Mouse (Mus musculus) spleen, adult 2 months (tissue): ENCODE results near the gene Usf1.

Source experiments
- CTCF ChIP-seq: fragments of 200-500 bp; IDR thresholded peaks from 2 replicates; pipeline ENCODE4 v1.5.1; 2011; ENCODE audit warnings: mild to moderate bottlenecking, inconsistent platforms; ENCODE audit not compliant: insufficient read depth, insufficient read length, insufficient replicate concordance; ENCODE audit errors: extremely low read depth
- POLR2A ChIP-seq: fragments of 200-500 bp; IDR thresholded peaks from 2 replicates; pipeline ENCODE4 v1.6.1; 2011; ENCODE audit warnings: low read depth, low read length, inconsistent platforms

- no peak for TF ChIP-seq CTCF
- no peak for TF ChIP-seq POLR2A
Observed at GRCm38 (mm10) chr1:171440025-171440725, 29.1 kb downstream of the Usf1 start.
